Mouse (Mus musculus) liver, adult 2 months (tissue): ENCODE measurements at regions not wholly inside any gene's neighbourhood (a gene's known extent, or its start where the extent isn't known, plus 50 kb on each side); places are given as distances from the start of the nearest gene placed in this dataset.

ENCODE experiments used
- DNase-seq: peaks from one replicate; pipeline ENCODE4 v3.0.0-alpha.2; 2011; ENCODE audit warnings: low read depth, low spot score; ENCODE audit errors: extremely low read depth
- H3K27ac ChIP-seq: fragments of 200-500 bp; replicated peaks from 2 replicates; pipeline ENCODE4 v1.5.1; 2012; ENCODE audit warnings: low read depth, mild to moderate bottlenecking, control low read depth, inconsistent platforms, low read length; ENCODE audit not compliant: insufficient read depth
- H3K27me3 ChIP-seq: fragments of 200-500 bp; 2 replicates; pipeline ENCODE4 v1.6.1; 2012; ENCODE audit warnings: mild to moderate bottlenecking, moderate library complexity, low read length, inconsistent platforms; ENCODE audit not compliant: control insufficient read depth, insufficient read depth
- H3K36me3 ChIP-seq: fragments of 200-500 bp; 2 replicates; pipeline ENCODE4 v1.6.1; 2012; ENCODE audit warnings: low read length, inconsistent platforms; ENCODE audit not compliant: control insufficient read depth, insufficient read depth
- H3K4me1 ChIP-seq: fragments of 200-500 bp; 2 replicates; pipeline ENCODE4 v1.6.1; 2011; ENCODE audit warnings: low read length; ENCODE audit not compliant: control insufficient read depth, insufficient read depth
- H3K4me3 ChIP-seq: fragments of 200-500 bp; 2 replicates; pipeline ENCODE4 v1.5.1; 2011; ENCODE audit warnings: low read depth, mild to moderate bottlenecking, control low read depth, low read length, moderate library complexity; ENCODE audit not compliant: insufficient read depth
- H3K79me2 ChIP-seq: fragments of 200-500 bp; 2 replicates; pipeline ENCODE4 v1.6.1; 2012; ENCODE audit warnings: inconsistent platforms, mild to moderate bottlenecking, low read length, moderate library complexity; ENCODE audit not compliant: control insufficient read depth, insufficient read depth
- H3K9ac ChIP-seq: fragments of 200-500 bp; 2 replicates; pipeline ENCODE4 v1.6.1; 2012; ENCODE audit warnings: low read depth, mild to moderate bottlenecking, control low read depth, inconsistent platforms, low read length
- CTCF ChIP-seq: fragments of 200-500 bp; IDR thresholded peaks from 2 replicates; pipeline ENCODE4 v1.5.1; 2011; ENCODE audit warnings: low read depth, low read length, control low read depth
- POLR2A ChIP-seq: fragments of 200-500 bp; IDR thresholded peaks from 2 replicates; pipeline ENCODE4 v1.6.1; 2011; ENCODE audit warnings: low read length, control low read depth; ENCODE audit not compliant: insufficient read depth; ENCODE audit errors: extremely low read depth
- WGBS: fragments of 180-500 bp; shearing (Covaris S2); methylation state at CpG from one replicate; pipeline ENCODE4 v1.1.7; 2018; 5-methylcytosine and 5-hydroxymethylcytosine counted together

- no peaks in the 10 kb centered on the region for H3K4me1 ChIP-seq
- 81% methylated on average over 1 of the region's 1 CpGs for WGBS
- no peak for DNase-seq
- no peak for TF ChIP-seq POLR2A
- TF ChIP-seq CTCF, result no peak
- no peaks in the 10 kb centered on the region for H3K36me3 ChIP-seq
- no peaks in the 10 kb centered on the region for H3K27me3 ChIP-seq
- no peak overlapping the region for H3K27ac ChIP-seq
- H3K79me2 ChIP-seq, result no peaks in the 10 kb centered on the region
- H3K4me3 ChIP-seq, result no peak overlapping the region
- H3K9ac ChIP-seq, result no peak overlapping the region
Measured at GRCm38 (mm10) chr8:25426207-25426606, 602.0 kb upstream of the Adam5 start.

GRCm38 (mm10) chr8:25421478-25421877 is 597.3 kb upstream of the Adam5 start:
- H3K27ac ChIP-seq, result no peak overlapping the region
- H3K9ac ChIP-seq, result no peak overlapping the region
- H3K79me2 ChIP-seq, result no peaks in the 10 kb centered on the region
- H3K4me3 ChIP-seq, result no peak overlapping the region
- DNase-seq, result peak; percentile 18
- no peaks in the 10 kb centered on the region for H3K4me1 ChIP-seq
- H3K27me3 ChIP-seq, result no peaks in the 10 kb centered on the region
- WGBS, result 48% methylated on average over 6 of the region's 6 CpGs
- TF ChIP-seq CTCF (no peak), POLR2A (no peak)
- no peaks in the 10 kb centered on the region for H3K36me3 ChIP-seq

DNA sequence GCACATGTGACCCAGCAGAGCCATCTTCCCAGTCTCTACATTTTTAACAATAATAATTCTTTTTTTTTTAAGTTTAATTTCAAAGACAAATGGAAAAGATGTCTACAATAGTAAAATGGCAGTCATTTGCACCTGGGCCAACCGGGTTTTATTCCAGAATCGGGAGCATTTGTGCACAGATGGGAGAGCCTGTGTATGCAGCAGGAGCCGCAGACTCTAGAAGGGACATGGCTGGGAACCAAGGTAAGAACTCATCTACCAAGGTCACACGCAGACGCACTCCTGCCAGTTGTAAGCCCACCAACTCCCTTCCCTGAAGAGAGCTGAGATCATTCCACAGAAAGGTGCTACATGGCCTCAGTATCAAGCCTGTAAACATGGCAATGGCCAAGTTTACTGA is 586.4 kb upstream of the Adam5 start:
- no peaks in the 10 kb centered on the region for H3K36me3 ChIP-seq
- DNase-seq, result no peak
- 95% methylated on average over 5 of the region's 5 CpGs for WGBS
- H3K4me3 ChIP-seq, result no peak overlapping the region
- H3K9ac ChIP-seq, result no peak overlapping the region
- no peaks in the 10 kb centered on the region for H3K4me1 ChIP-seq
- no peaks in the 10 kb centered on the region for H3K79me2 ChIP-seq
- no peak for TF ChIP-seq CTCF
- no peak for TF ChIP-seq POLR2A
- no peaks in the 10 kb centered on the region for H3K27me3 ChIP-seq
- no peak overlapping the region for H3K27ac ChIP-seq

DNA sequence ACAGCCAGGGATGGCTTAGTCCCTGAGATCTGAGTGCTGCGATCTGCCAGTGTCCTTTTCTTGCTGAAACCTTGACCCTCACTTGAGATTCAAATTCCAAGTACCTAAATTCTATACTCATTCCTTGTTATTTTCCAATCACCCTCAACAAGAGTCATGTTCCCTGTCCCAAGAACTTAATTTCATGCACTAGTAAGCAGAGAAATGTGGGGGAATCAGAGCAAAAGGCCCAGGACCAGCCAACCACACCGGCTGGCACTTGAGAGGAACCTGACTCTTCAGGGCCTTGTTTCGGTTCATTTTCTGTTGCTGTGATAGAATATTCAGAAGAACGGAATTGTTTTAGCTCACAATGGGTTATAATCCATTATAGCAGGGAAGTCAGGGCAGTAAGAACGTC is 583.7 kb upstream of the Adam5 start:
- Histone ChIP-seq H3K79me2 (no peaks in the 10 kb centered on the region), H3K4me3 (no peak overlapping the region), H3K4me1 (no peaks in the 10 kb centered on the region), H3K27ac (no peak overlapping the region), H3K9ac (no peak overlapping the region), H3K36me3 (no peaks in the 10 kb centered on the region), H3K27me3 (no peaks in the 10 kb centered on the region)
- DNase-seq, result no peak
- no peak for TF ChIP-seq CTCF
- no peak for TF ChIP-seq POLR2A
- 94% methylated on average over 5 of the region's 5 CpGs for WGBS

- Histone ChIP-seq H3K27me3 (no peaks in the 10 kb centered on the region), H3K9ac (no peak overlapping the region), H3K27ac (no peak overlapping the region), H3K36me3 (no peaks in the 10 kb centered on the region), H3K79me2 (no peaks in the 10 kb centered on the region), H3K4me1 (no peaks in the 10 kb centered on the region), H3K4me3 (no peak overlapping the region)
- no peak for TF ChIP-seq POLR2A
- no peak for TF ChIP-seq CTCF
- WGBS, result 63% methylated on average over 6 of the region's 6 CpGs
- DNase-seq, result no peak
Measured at GRCm38 (mm10) chr8:25392766-25393166, 568.6 kb upstream of the Adam5 start.

DNA sequence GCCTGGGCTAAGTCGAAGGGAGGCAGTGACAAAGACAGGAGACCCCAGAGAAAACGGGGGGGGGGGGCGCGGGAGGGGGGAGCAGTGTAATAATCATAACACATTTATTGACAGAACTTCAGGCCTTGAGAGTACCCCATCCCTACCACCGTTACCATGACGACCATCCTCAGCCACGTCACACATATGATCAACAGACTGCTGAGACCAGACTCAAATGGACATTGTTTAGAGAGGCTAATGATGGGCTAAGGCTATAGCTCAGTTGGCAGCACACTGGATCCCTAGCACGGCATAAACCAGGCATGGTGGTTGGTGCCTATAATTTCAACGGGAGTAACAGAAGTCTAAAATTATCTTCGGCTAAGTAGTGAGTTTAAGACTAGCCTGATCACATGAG is 565.8 kb upstream of the Adam5 start:
- Histone ChIP-seq H3K27me3 (no peaks in the 10 kb centered on the region), H3K79me2 (no peaks in the 10 kb centered on the region), H3K4me1 (no peaks in the 10 kb centered on the region), H3K9ac (no peak overlapping the region), H3K36me3 (no peaks in the 10 kb centered on the region), H3K27ac (no peak overlapping the region), H3K4me3 (no peak overlapping the region)
- DNase-seq, result no peak
- 64% methylated on average over 10 of the region's 10 CpGs for WGBS
- no peak for TF ChIP-seq POLR2A
- no peak for TF ChIP-seq CTCF
